Mouse (Mus musculus): ENCODE measurements around the gene Cyren.

Cyren gene

GRCm38 (mm10) chr6:34896168-34896780 is 18.4 kb upstream of the Cyren start:
- peak; percentile 29 to 32 for DNase-seq

- DNase-seq: peak; percentile 44 to 46
Measured at GRCm38 (mm10) chr6:34895569-34895968, 17.7 kb upstream of the Cyren start.

- DNase-seq: no peak
Measured at GRCm38 (mm10) chr6:34889185-34889584, 11.3 kb upstream of the Cyren start.

GRCm38 (mm10) chr6:34887131-34887850 is 9.4 kb upstream of the Cyren start:
- no peak for DNase-seq

GRCm38 (mm10) chr6:34884724-34885123 is 6.9 kb upstream of the Cyren start:
- no peak for DNase-seq

- peak; percentile 62 to 76 for DNase-seq
Measured at GRCm38 (mm10) chr6:34879911-34880475, 2.1 kb upstream of the Cyren start.

GRCm38 (mm10) chr6:34879101-34879740 is 1.4 kb upstream of the Cyren start:
- no peak for DNase-seq

GRCm38 (mm10) chr6:34876835-34877156 is 1.1 kb downstream of the Cyren start:
- no peak for DNase-seq

GRCm38 (mm10) chr6:34875966-34876834 is 1.7 kb downstream of the Cyren start:
- peak in 1 of 2 experiments; percentile 10 for DNase-seq

- DNase-seq: peak in 1 of 2 experiments; percentile 13
Measured at GRCm38 (mm10) chr6:34875268-34875761, 2.5 kb downstream of the Cyren start.

- DNase-seq: peak in 1 of 2 experiments; percentile 1
Measured at GRCm38 (mm10) chr6:34874101-34874921, 3.5 kb downstream of the Cyren start.

GRCm38 (mm10) chr6:34872871-34873270 is 5.0 kb downstream of the Cyren start:
- no peak for DNase-seq

GRCm38 (mm10) chr6:34871929-34872328 is 5.9 kb downstream of the Cyren start:
- no peak for DNase-seq

GRCm38 (mm10) chr6:34870724-34871123 is 7.1 kb downstream of the Cyren start:
- no peak for DNase-seq

GRCm38 (mm10) chr6:34870136-34870535 is 7.7 kb downstream of the Cyren start:
- no peak for DNase-seq

GRCm38 (mm10) chr6:34869225-34869915 is 8.5 kb downstream of the Cyren start:
- DNase-seq: no peak

- DNase-seq: no peak
Measured at GRCm38 (mm10) chr6:34868507-34869217, 9.2 kb downstream of the Cyren start.

- no peak for DNase-seq
Measured at GRCm38 (mm10) chr6:34867995-34868350, 9.9 kb downstream of the Cyren start.

- no peak for DNase-seq
Measured at GRCm38 (mm10) chr6:34867301-34867994, 10.4 kb downstream of the Cyren start.

- DNase-seq: no peak
Measured at GRCm38 (mm10) chr6:34866786-34867185, 11.1 kb downstream of the Cyren start.
